Mouse (Mus musculus): ENCODE measurements at regions not wholly inside any gene's neighbourhood (a gene's known extent, or its start where the extent isn't known, plus 50 kb on each side); places are given as distances from the start of the nearest gene placed in this dataset.

- Histone ChIP-seq H3K9ac (no peak overlapping the region), H3K9me3 (no peaks in the 10 kb centered on the region), H3K4me2 (no peak overlapping the region), H3K4me1 (replicated peaks) (0 out of 2 replicates have a peak, but pooled peaks cover 6% of the 10 kb centered on the region), H3K4me3 (no peak overlapping the region), H3K36me3 (no peaks in the 10 kb centered on the region), H3K27me3 (no peaks in the 10 kb centered on the region), H3K27ac (replicated peaks) (no peak overlapping the region)
- ATAC-seq (ENCODE audit: low FRiP score, low read depth), result no peak
- 96% methylated on average over 4 of the region's 4 CpGs for WGBS
These were observed 138.5 kb downstream of the Arrdc4 start for GRCm38 (mm10) chr7:68610499-68610898.

GRCm38 (mm10) chr7:68607170-68607569, 141.9 kb downstream of the Arrdc4 start:
- Histone ChIP-seq H3K4me1 (replicated peaks) (0 out of 2 replicates have a peak, but pooled peaks cover 6% of the 10 kb centered on the region), H3K4me3 (no peak overlapping the region), H3K4me2 (no peak overlapping the region), H3K9ac (no peak overlapping the region), H3K36me3 (no peaks in the 10 kb centered on the region), H3K9me3 (no peaks in the 10 kb centered on the region), H3K27ac (replicated peaks) (no peak overlapping the region), H3K27me3 (no peaks in the 10 kb centered on the region)
- 34% methylated on average over 4 of the region's 4 CpGs for WGBS
- peak; percentile 79; the same call in 1 of the 2 replicates for ATAC-seq (ENCODE audit: low FRiP score, low read depth)

- Histone ChIP-seq H3K4me2 (no peak overlapping the region), H3K4me1 (replicated peaks) (0 out of 2 replicates have a peak, but pooled peaks cover 6% of the 10 kb centered on the region), H3K36me3 (no peaks in the 10 kb centered on the region), H3K9ac (no peak overlapping the region), H3K4me3 (no peak overlapping the region), H3K9me3 (no peaks in the 10 kb centered on the region), H3K27ac (replicated peaks) (no peak overlapping the region; the same call in 1 of the 2 replicates), H3K27me3 (no peaks in the 10 kb centered on the region)
- 95% methylated on average over 3 of the region's 3 CpGs for WGBS
- ATAC-seq (ENCODE audit: low FRiP score, low read depth), result no peak
These were observed 142.8 kb downstream of the Arrdc4 start for GRCm38 (mm10) chr7:68606278-68606677.

- Histone ChIP-seq H3K9ac (no peak overlapping the region), H3K9me3 (no peaks in the 10 kb centered on the region), H3K4me2 (no peak overlapping the region), H3K36me3 (no peaks in the 10 kb centered on the region), H3K4me1 (replicated peaks) (0 out of 2 replicates have a peak, but pooled peaks cover 6% of the 10 kb centered on the region), H3K4me3 (no peak overlapping the region), H3K27ac (replicated peaks) (no peak overlapping the region), H3K27me3 (no peaks in the 10 kb centered on the region)
- 78% methylated on average over 2 of the region's 2 CpGs for WGBS
- no peak for ATAC-seq (ENCODE audit: low FRiP score, low read depth)
These were observed 145.3 kb downstream of the Arrdc4 start for GRCm38 (mm10) chr7:68603711-68604110.

- 81% methylated on average over 6 of the region's 6 CpGs for WGBS
- Histone ChIP-seq H3K9me3 (no peaks in the 10 kb centered on the region), H3K4me3 (no peak overlapping the region), H3K27me3 (no peaks in the 10 kb centered on the region), H3K27ac (replicated peaks) (no peak overlapping the region), H3K36me3 (no peaks in the 10 kb centered on the region), H3K4me1 (replicated peaks) (no peaks in the 10 kb centered on the region), H3K9ac (no peak overlapping the region), H3K4me2 (no peak overlapping the region)
- ATAC-seq (ENCODE audit: low FRiP score, low read depth), result no peak
These were observed 147.0 kb downstream of the Arrdc4 start for GRCm38 (mm10) chr7:68602003-68602402.

- Histone ChIP-seq H3K27me3 (no peaks in the 10 kb centered on the region), H3K9me3 (no peaks in the 10 kb centered on the region), H3K4me1 (replicated peaks) (peaks cover 5% of the 10 kb centered on the region; the same call in 1 of the 2 replicates), H3K4me3 (no peak overlapping the region), H3K36me3 (no peaks in the 10 kb centered on the region), H3K9ac (no peak overlapping the region), H3K4me2 (peak overlapping the region; percentile 31), H3K27ac (replicated peaks) (no peak overlapping the region)
- 56% methylated on average over 4 of the region's 4 CpGs for WGBS
- ATAC-seq (ENCODE audit: low FRiP score, low read depth), result no peak
These were observed 155.0 kb downstream of the Arrdc4 start for GRCm38 (mm10) chr7:68594017-68594386.

GRCm38 (mm10) chr7:68593344-68594016, 155.6 kb downstream of the Arrdc4 start:
- no peak for ATAC-seq (ENCODE audit: low FRiP score, low read depth)
- H3K27ac ChIP-seq (replicated peaks), result no peak overlapping the region
- peaks cover 5% of the 10 kb centered on the region; the same call in 1 of the 2 replicates for H3K4me1 ChIP-seq (replicated peaks)
- H3K9me3 ChIP-seq, result no peaks in the 10 kb centered on the region
- H3K4me2 ChIP-seq, result peak overlapping the region; percentile 31
- WGBS, result 33% methylated on average over 15 of the region's 15 CpGs
- H3K36me3 ChIP-seq, result no peaks in the 10 kb centered on the region
- no peaks in the 10 kb centered on the region for H3K27me3 ChIP-seq
- no peak overlapping the region for H3K9ac ChIP-seq
- H3K4me3 ChIP-seq, result no peak overlapping the region

GRCm38 (mm10) chr7:68582540-68583325, 166.3 kb downstream of the Arrdc4 start:
- Histone ChIP-seq H3K9me3 (no peaks in the 10 kb centered on the region), H3K4me2 (no peak overlapping the region), H3K9ac (no peak overlapping the region), H3K27ac (replicated peaks) (no peak overlapping the region), H3K4me1 (replicated peaks) (peaks cover 2% of the 10 kb centered on the region; the same call in 1 of the 2 replicates), H3K4me3 (no peak overlapping the region), H3K36me3 (no peaks in the 10 kb centered on the region), H3K27me3 (peaks cover 13% of the 10 kb centered on the region; the same call in 1 of the 2 replicates)
- 74% methylated on average over 13 of the region's 13 CpGs for WGBS
- no peak for ATAC-seq (ENCODE audit: low FRiP score, low read depth)

GRCm38 (mm10) chr7:68580650-68581049, 168.4 kb downstream of the Arrdc4 start:
- no peaks in the 10 kb centered on the region for H3K36me3 ChIP-seq
- no peak for ATAC-seq (ENCODE audit: low FRiP score, low read depth)
- no peaks in the 10 kb centered on the region for H3K9me3 ChIP-seq
- no peak overlapping the region for H3K9ac ChIP-seq
- H3K4me2 ChIP-seq, result no peak overlapping the region
- H3K27me3 ChIP-seq, result peaks cover 13% of the 10 kb centered on the region; the same call in 1 of the 2 replicates
- no peak overlapping the region for H3K4me3 ChIP-seq
- 38% methylated on average over 4 of the region's 4 CpGs for WGBS
- H3K27ac ChIP-seq (replicated peaks), result no peak overlapping the region
- peaks cover 2% of the 10 kb centered on the region; the same call in 1 of the 2 replicates for H3K4me1 ChIP-seq (replicated peaks)

- peak overlapping the region; percentile 21; the same call in 1 of the 2 replicates for H3K4me3 ChIP-seq
- H3K27ac ChIP-seq (replicated peaks), result no peak overlapping the region
- H3K36me3 ChIP-seq, result no peaks in the 10 kb centered on the region
- ATAC-seq (ENCODE audit: low FRiP score, low read depth), result peak; percentile 80; the same call in 1 of the 2 replicates
- no peak overlapping the region for H3K9ac ChIP-seq
- H3K4me1 ChIP-seq (replicated peaks), result peaks cover 2% of the 10 kb centered on the region; the same call in 1 of the 2 replicates
- peaks cover 13% of the 10 kb centered on the region; the same call in 1 of the 2 replicates for H3K27me3 ChIP-seq
- peak overlapping the region; percentile 53 for H3K4me2 ChIP-seq
- no peaks in the 10 kb centered on the region for H3K9me3 ChIP-seq
- 14% methylated on average over 10 of the region's 10 CpGs for WGBS
These were observed 169.4 kb downstream of the Arrdc4 start for GRCm38 (mm10) chr7:68579666-68580065.

GRCm38 (mm10) chr7:68579216-68579615, 169.8 kb downstream of the Arrdc4 start:
- H3K27me3 ChIP-seq, result peaks cover 13% of the 10 kb centered on the region; the same call in 1 of the 2 replicates
- H3K9me3 ChIP-seq, result no peaks in the 10 kb centered on the region
- H3K9ac ChIP-seq, result no peak overlapping the region
- H3K4me1 ChIP-seq (replicated peaks), result peaks cover 2% of the 10 kb centered on the region; the same call in 1 of the 2 replicates
- no peak overlapping the region for H3K4me3 ChIP-seq
- 57% methylated on average over 8 of the region's 8 CpGs for WGBS
- no peak for ATAC-seq (ENCODE audit: low FRiP score, low read depth)
- H3K36me3 ChIP-seq, result no peaks in the 10 kb centered on the region
- no peak overlapping the region for H3K27ac ChIP-seq (replicated peaks)
- peak overlapping the region; percentile 53; the same call in 1 of the 2 replicates for H3K4me2 ChIP-seq

GRCm38 (mm10) chr7:68571315-68571714, 177.7 kb downstream of the Arrdc4 start:
- Histone ChIP-seq H3K9me3 (0 out of 2 replicates have a peak, but pooled peaks cover 2% of the 10 kb centered on the region), H3K27me3 (no peaks in the 10 kb centered on the region), H3K4me3 (no peak overlapping the region), H3K9ac (no peak overlapping the region), H3K4me1 (replicated peaks) (no peaks in the 10 kb centered on the region), H3K27ac (replicated peaks) (no peak overlapping the region), H3K36me3 (no peaks in the 10 kb centered on the region), H3K4me2 (no peak overlapping the region)
- 40% methylated on average over 4 of the region's 4 CpGs for WGBS
- ATAC-seq (ENCODE audit: low FRiP score, low read depth), result no peak
